Mouse (Mus musculus): ENCODE results near the gene Abcd2. TPM values are rescaled to one million over a fixed set of nuclear protein-coding genes. Genes with fewer than 3 reads are reported as not detected.

The Abcd2 gene
- polyA plus RNA-seq (2017; shearing (Covaris generic)), result 0.32 TPM

GRCm38 (mm10) chr15:91191412-91192222, at the start of gene Abcd2:
Gene Abcd2 (minus strand): TSS chr15:91191799.

DNA sequence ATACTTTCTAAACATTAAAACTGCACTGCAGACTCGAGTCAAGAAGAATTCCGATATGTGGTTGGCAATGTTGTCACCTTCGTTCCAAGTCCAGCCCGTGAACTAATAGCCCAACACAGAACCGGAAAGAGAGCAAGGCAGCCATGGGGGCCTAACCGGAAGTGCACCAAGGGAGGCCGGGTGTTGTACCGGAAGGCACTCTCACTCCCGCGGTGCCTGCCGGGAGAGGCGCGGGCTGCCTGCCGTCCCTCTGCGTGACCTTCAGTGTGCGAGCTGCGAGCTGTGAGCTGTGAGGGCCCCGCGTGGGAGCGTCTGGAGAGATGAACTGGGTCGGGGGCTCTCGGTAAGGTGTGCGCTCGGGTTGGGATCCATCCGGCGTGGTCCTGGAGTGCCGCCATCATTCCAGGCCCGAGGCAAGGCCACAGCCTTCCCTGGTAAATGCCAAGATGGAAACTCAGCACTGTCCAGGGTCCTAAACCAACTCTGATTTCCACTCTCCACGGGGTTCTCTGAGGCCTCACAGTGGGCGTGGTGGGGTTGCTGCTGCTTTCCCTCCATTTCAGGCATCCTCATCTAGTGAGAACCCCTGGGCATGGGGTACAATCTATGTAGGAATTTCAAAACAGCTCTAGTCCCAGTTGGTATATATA, 7.8 kb upstream of the Abcd2 start, which contains the start of gene CN725425:
Gene CN725425, plus strand, starts transcription at position 239 of the 650 bp plus-strand sequence.

Other genes starting within 250 kb of the Abcd2 start
- gene Kif21a, start 141.9 kb downstream of the Abcd2 start, polyA plus RNA-seq (2017; shearing (Covaris generic)), result not detected
- gene CN725425, start 7.7 kb upstream of the Abcd2 start, polyA plus RNA-seq (2017; shearing (Covaris generic)), result not detected

Data from activated CD4-positive, CD25-positive, alpha-beta regulatory T cell, adult 9 weeks (primary cell).